9 mouse cellular contexts compared by ENCODE assay signal in the genomic region with DNA sequence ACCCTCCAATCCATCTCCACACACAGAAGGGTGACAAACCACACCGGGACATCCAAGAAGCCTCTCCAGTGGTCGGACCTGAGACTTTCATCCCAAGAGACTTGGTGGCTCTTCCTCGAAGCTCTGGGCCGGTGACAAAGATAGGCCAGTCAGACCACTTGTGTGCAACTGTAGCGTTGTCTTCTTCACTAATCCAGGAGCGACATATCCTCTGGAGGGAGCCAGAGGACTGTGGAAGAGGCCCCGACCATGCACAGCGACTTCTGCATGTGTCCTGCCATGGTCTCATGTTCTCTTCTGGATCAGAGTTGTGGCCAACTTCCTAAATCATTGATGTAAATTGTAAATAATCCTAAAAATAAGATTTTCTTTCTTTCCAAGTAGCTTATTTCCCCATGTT. TPM values are rescaled to one million over a fixed set of nuclear protein-coding genes. Genes with fewer than 3 reads are reported as not detected.
DNase-seq lines count a peak whose midpoint lies in the region; ATAC-seq and TF ChIP-seq lines count a peak whose summit lies in the region.
"Had no signal": no experiment of that assay in that cellular context is flagged by ENCODE, and none has a peak within 500 bp of the region (broad histone marks: within the 10 kb centered on the region; RNA-seq: fewer than 3 reads in every experiment).

No protein-coding gene starts in this region.

- ATAC-seq in intestine, postnatal 0 days = no peak
- ATAC-seq in intestine, embryonic 16.5 days = no peak
- peak; percentile 74 for ATAC-seq in hindbrain, embryonic 16.5 days
- no peak for ATAC-seq in neural tube, embryonic 15.5 days (ENCODE audit: low FRiP score)

- no peak for DNase-seq in ES-E14 (ENCODE audit: low read depth, low spot score)
- peak; percentile 49 for DNase-seq in embryo, embryonic 9.5 days (ENCODE audit: extremely low spot score)
- DNase-seq in limb, embryonic 10.5 days (ENCODE audit: low spot score) = peak; percentile 44
- DNase-seq in right cerebral cortex, adult 2 months (ENCODE audit: low spot score in 2 of 2) = peak; percentile 74 to 87
- DNase-seq: liver, embryonic 13.5 days had no signal

- 58% methylated on average over 8 of the region's 8 CpGs for WGBS in intestine, postnatal 0 days
- 61% methylated on average over 8 of the region's 8 CpGs for WGBS in intestine, embryonic 16.5 days
- 70% methylated on average over 8 of the region's 8 CpGs for WGBS in hindbrain, embryonic 16.5 days
- 72% methylated on average over 8 of the region's 8 CpGs for WGBS in limb, embryonic 10.5 days
- WGBS in neural tube, embryonic 15.5 days = 71% methylated on average over 8 of the region's 8 CpGs

- peak; percentile 78 for TF ChIP-seq CTCF in intestine, postnatal 0 days (IDR thresholded peaks at IDR 0.05; ENCODE audit: low read depth)

- H3K9me3 ChIP-seq in intestine, postnatal 0 days (ENCODE audit: control insufficient read depth) = no peaks in the 10 kb centered on the region
- H3K9me3 ChIP-seq in intestine, embryonic 16.5 days (ENCODE audit: control insufficient read depth, low read length) = no peaks in the 10 kb centered on the region
- H3K9me3 ChIP-seq in ES-E14 (ENCODE audit: control insufficient read depth, insufficient read depth, low read depth, low read length) = no peaks in the 10 kb centered on the region
- no peaks in the 10 kb centered on the region for H3K9me3 ChIP-seq in hindbrain, embryonic 16.5 days (ENCODE audit: control insufficient read depth, low read length)
- H3K9me3 ChIP-seq in limb, embryonic 10.5 days (replicated peaks) = no peaks in the 10 kb centered on the region
- H3K9me3 ChIP-seq in neural tube, embryonic 15.5 days (replicated peaks) = no peaks in the 10 kb centered on the region
- H3K9me3 ChIP-seq: liver, embryonic 13.5 days had no signal

- H3K4me2 ChIP-seq in intestine, postnatal 0 days (replicated peaks; ENCODE audit: low read depth) = no peak overlapping the region
- H3K4me2 ChIP-seq in intestine, embryonic 16.5 days (ENCODE audit: low read depth, low read length) = no peak overlapping the region
- H3K4me2 ChIP-seq in hindbrain, embryonic 16.5 days (ENCODE audit: low read length) = no peak overlapping the region
- no peak overlapping the region for H3K4me2 ChIP-seq in neural tube, embryonic 15.5 days
- H3K4me2 ChIP-seq: liver, embryonic 13.5 days had no signal

- H3K27me3 ChIP-seq in intestine, postnatal 0 days (replicated peaks; ENCODE audit: control insufficient read depth, insufficient read depth, low read length) = no peaks in the 10 kb centered on the region
- no peaks in the 10 kb centered on the region for H3K27me3 ChIP-seq in intestine, embryonic 16.5 days (replicated peaks; ENCODE audit: control insufficient read depth, insufficient read depth, low read length)
- 0 out of 2 replicates have a peak, but pooled peaks cover 2% of the 10 kb centered on the region for H3K27me3 ChIP-seq in hindbrain, embryonic 16.5 days (replicated peaks; ENCODE audit: control insufficient read depth, insufficient read depth, low read length)
- H3K27me3 ChIP-seq in limb, embryonic 10.5 days (ENCODE audit: low read depth, poor library complexity, severe bottlenecking) = no peaks in the 10 kb centered on the region
- H3K27me3 ChIP-seq in neural tube, embryonic 15.5 days (replicated peaks) = no peaks in the 10 kb centered on the region
- H3K27me3 ChIP-seq: liver, embryonic 13.5 days had no signal

- H3K4me3 ChIP-seq in intestine, postnatal 0 days (ENCODE audit: low read depth, low read length) = no peak overlapping the region
- no peak overlapping the region for H3K4me3 ChIP-seq in intestine, embryonic 16.5 days (ENCODE audit: low read length)
- no peak overlapping the region for H3K4me3 ChIP-seq in ES-E14 (ENCODE audit: insufficient read depth in 1 of 2, low read depth in 1 of 2, low read length in 2 of 2, poor library complexity in 1 of 2, severe bottlenecking in 1 of 2)
- H3K4me3 ChIP-seq in hindbrain, embryonic 16.5 days (ENCODE audit: low read length) = no peak overlapping the region
- H3K4me3 ChIP-seq in limb, embryonic 10.5 days = no peak overlapping the region
- H3K4me3 ChIP-seq in neural tube, embryonic 15.5 days (replicated peaks) = no peak overlapping the region
- H3K4me3 ChIP-seq: liver, embryonic 13.5 days had no signal

- no peak overlapping the region for H3K9ac ChIP-seq in intestine, postnatal 0 days (ENCODE audit: low read depth, low read length)
- no peak overlapping the region for H3K9ac ChIP-seq in intestine, embryonic 16.5 days (ENCODE audit: low read depth, low read length)
- no peak overlapping the region for H3K9ac ChIP-seq in ES-E14 (ENCODE audit: insufficient read depth, low read depth, low read length, poor library complexity, severe bottlenecking)
- no peak overlapping the region for H3K9ac ChIP-seq in hindbrain, embryonic 16.5 days (ENCODE audit: low read depth, low read length)
- H3K9ac ChIP-seq in neural tube, embryonic 15.5 days (replicated peaks) = no peak overlapping the region
- H3K9ac ChIP-seq: liver, embryonic 13.5 days had no signal

- no peaks in the 10 kb centered on the region for H3K36me3 ChIP-seq in intestine, postnatal 0 days (ENCODE audit: control insufficient read depth, insufficient read depth)
- H3K36me3 ChIP-seq in intestine, embryonic 16.5 days (ENCODE audit: control insufficient read depth, insufficient read depth, low read length) = no peaks in the 10 kb centered on the region
- H3K36me3 ChIP-seq in ES-E14 (ENCODE audit: control insufficient read depth, insufficient read depth, low read length, poor library complexity, severe bottlenecking) = no peaks in the 10 kb centered on the region
- no peaks in the 10 kb centered on the region for H3K36me3 ChIP-seq in hindbrain, embryonic 16.5 days (ENCODE audit: control insufficient read depth, insufficient read depth, low read length)
- H3K36me3 ChIP-seq in limb, embryonic 10.5 days = no peaks in the 10 kb centered on the region
- H3K36me3 ChIP-seq in neural tube, embryonic 15.5 days = no peaks in the 10 kb centered on the region
- H3K36me3 ChIP-seq: liver, embryonic 13.5 days had no signal

- no peak overlapping the region for H3K27ac ChIP-seq in intestine, postnatal 0 days (ENCODE audit: low read depth, low read length)
- no peak overlapping the region for H3K27ac ChIP-seq in intestine, embryonic 16.5 days (ENCODE audit: low read length)
- no peak overlapping the region for H3K27ac ChIP-seq in ES-E14 (ENCODE audit: insufficient read depth, low read depth, low read length, poor library complexity, severe bottlenecking)
- H3K27ac ChIP-seq in hindbrain, embryonic 16.5 days (ENCODE audit: low read depth, low read length) = no peak overlapping the region
- H3K27ac ChIP-seq in limb, embryonic 10.5 days = no peak overlapping the region
- H3K27ac ChIP-seq in neural tube, embryonic 15.5 days (replicated peaks) = no peak overlapping the region
- H3K27ac ChIP-seq: liver, embryonic 13.5 days had no signal

- no peaks in the 10 kb centered on the region for H3K4me1 ChIP-seq in intestine, postnatal 0 days (replicated peaks; ENCODE audit: control insufficient read depth, insufficient read depth, low read length)
- H3K4me1 ChIP-seq in intestine, embryonic 16.5 days (ENCODE audit: control insufficient read depth, insufficient read depth, low read length) = no peaks in the 10 kb centered on the region
- H3K4me1 ChIP-seq in ES-E14 (ENCODE audit: control insufficient read depth in 2 of 2, insufficient read depth in 2 of 2, low read length in 2 of 2, poor library complexity in 1 of 2) = no peaks in the 10 kb centered on the region
- no peaks in the 10 kb centered on the region for H3K4me1 ChIP-seq in hindbrain, embryonic 16.5 days (ENCODE audit: control insufficient read depth, insufficient read depth, low read depth, low read length)
- no peaks in the 10 kb centered on the region for H3K4me1 ChIP-seq in limb, embryonic 10.5 days
- no peaks in the 10 kb centered on the region for H3K4me1 ChIP-seq in neural tube, embryonic 15.5 days
- H3K4me1 ChIP-seq: liver, embryonic 13.5 days had no signal

- in situ Hi-C loops in ES-E14 (cut with MboI; ENCODE audit: low sequenced_read_pairs in 2 of 2, unreplicated experiment in 2 of 2) = loop anchor here in 1 of 2 experiments (25.0 kb wide), 1 partner anchor 1046 kb away; no protein-coding TSS in a partner anchor

TF ChIP-seq in ES-E14, 5 proteins besides CTCF, POLR2A, EP300 and RAD21:
- TF ChIP-seq HCFC1 (IDR thresholded peaks at IDR 0.05; ENCODE audit: borderline replicate concordance, insufficient read depth, low read length) (no peak), CHD2 (IDR thresholded peaks at IDR 0.05; ENCODE audit: low read depth, low read length) (no peak), ZNF384 (IDR thresholded peaks at IDR 0.05; ENCODE audit: low read depth, low read length) (no peak), ZC3H11A (IDR thresholded peaks at IDR 0.05; ENCODE audit: borderline replicate concordance, low read depth, low read length) (peak; percentile 36; the same call in 1 of the 2 replicates)

RNA-seq across cellular contexts. Expression of gene Uqcrfs1, which starts 21.6 kb away (rescaled TPM):
- polyA plus RNA-seq in intestine, postnatal 0 days (2015; fragmentation: Nextera tagmentation; extraction: Ambion mirVana) = 519 and 553 TPM in 2 replicates
- polyA plus RNA-seq in intestine, embryonic 16.5 days (2015; fragmentation: Nextera tagmentation; extraction: Ambion mirVana) = 434 and 446 TPM in 2 replicates
- total RNA-seq in ES-E14 (2012; rRNA removed) = 73.5 and 104 TPM in 2 replicates
- polyA plus RNA-seq in hindbrain, embryonic 16.5 days (2015; fragmentation: Nextera tagmentation; extraction: Ambion mirVana) = 297 and 329 TPM in 2 replicates
- 228 and 233 TPM in 2 replicates for polyA plus RNA-seq in limb, embryonic 10.5 days (2016; fragmentation: Nextera tagmentation; extraction: Ambion mirVana)
- polyA plus RNA-seq in neural tube, embryonic 15.5 days (2015; fragmentation: Nextera tagmentation; extraction: Ambion mirVana) = 300 and 323 TPM in 2 replicates
